Mouse (Mus musculus): ENCODE data around the gene Ntmt1.

The Ntmt1 gene

GRCm38 (mm10) chr2:30784078-30784994 lies 23.3 kb upstream of the Ntmt1 start:
- peak; percentile 65 for DNase-seq (ENCODE audit: low read depth, low spot score)

- DNase-seq (ENCODE audit: low read depth, low spot score): no peak
Measured at GRCm38 (mm10) chr2:30787466-30787865, 20.2 kb upstream of the Ntmt1 start.

GRCm38 (mm10) chr2:30792061-30792460 lies 15.6 kb upstream of the Ntmt1 start:
- no peak for DNase-seq (ENCODE audit: low read depth, low spot score)

GRCm38 (mm10) chr2:30794179-30795108 lies 13.2 kb upstream of the Ntmt1 start:
- peak; percentile 94 for DNase-seq (ENCODE audit: low read depth, low spot score)

GRCm38 (mm10) chr2:30795271-30795888 lies 12.2 kb upstream of the Ntmt1 start:
- peak; percentile 18 for DNase-seq (ENCODE audit: low read depth, low spot score)

- peak; percentile 23 for DNase-seq (ENCODE audit: low read depth, low spot score)
Measured at GRCm38 (mm10) chr2:30795889-30796275, 11.7 kb upstream of the Ntmt1 start.

- DNase-seq (ENCODE audit: low read depth, low spot score): peak; percentile 94
Measured at GRCm38 (mm10) chr2:30796382-30796781, 11.2 kb upstream of the Ntmt1 start.

- no peak for DNase-seq (ENCODE audit: low read depth, low spot score)
Measured at GRCm38 (mm10) chr2:30799456-30799855, 8.2 kb upstream of the Ntmt1 start.

- no peak for DNase-seq (ENCODE audit: low read depth, low spot score)
Measured at GRCm38 (mm10) chr2:30800671-30801066, 7.0 kb upstream of the Ntmt1 start.

- DNase-seq (ENCODE audit: low read depth, low spot score): peak; percentile 61
Measured at GRCm38 (mm10) chr2:30801067-30801852, 6.4 kb upstream of the Ntmt1 start.

GRCm38 (mm10) chr2:30803604-30804003 lies 4.0 kb upstream of the Ntmt1 start, which contains the start of gene 1700001O22Rik:
Gene 1700001O22Rik (minus strand): TSS chr2:30803661.
- no peak for DNase-seq (ENCODE audit: low read depth, low spot score)

GRCm38 (mm10) chr2:30805983-30806382 lies 1.6 kb upstream of the Ntmt1 start:
- no peak for DNase-seq (ENCODE audit: low read depth, low spot score)

- DNase-seq (ENCODE audit: low read depth, low spot score): no peak
Measured at GRCm38 (mm10) chr2:30807147-30807647, 429 bp upstream of the Ntmt1 start.

- no peak for DNase-seq (ENCODE audit: low read depth, low spot score)
Measured at GRCm38 (mm10) chr2:30808296-30808655, 650 bp downstream of the Ntmt1 start.

GRCm38 (mm10) chr2:30809503-30809902 lies 1.9 kb downstream of the Ntmt1 start:
- no peak for DNase-seq (ENCODE audit: low read depth, low spot score)

GRCm38 (mm10) chr2:30810573-30810972 lies 2.9 kb downstream of the Ntmt1 start:
- no peak for DNase-seq (ENCODE audit: low read depth, low spot score)

- DNase-seq (ENCODE audit: low read depth, low spot score): no peak
Measured at GRCm38 (mm10) chr2:30816383-30816782, 8.8 kb downstream of the Ntmt1 start.

- DNase-seq (ENCODE audit: low read depth, low spot score): peak; percentile 25
Measured at GRCm38 (mm10) chr2:30819873-30820272, 12.2 kb downstream of the Ntmt1 start.

GRCm38 (mm10) chr2:30821073-30821472 lies 13.4 kb downstream of the Ntmt1 start:
- DNase-seq (ENCODE audit: low read depth, low spot score): peak; percentile 47

- DNase-seq (ENCODE audit: low read depth, low spot score): no peak
Measured at GRCm38 (mm10) chr2:30822460-30822859, 14.8 kb downstream of the Ntmt1 start.

Measured in CD4-positive, CD25-positive, alpha-beta regulatory T cell, adult 2 months (primary cell).